Mouse (Mus musculus) testis, adult 2 months (tissue): ENCODE measurements around the gene Tmod1.

Experiments
- CTCF ChIP-seq: fragments of 200-500 bp; IDR thresholded peaks from 2 replicates; pipeline ENCODE4 v1.5.1; 2012; ENCODE audit warnings: low read depth, mild to moderate bottlenecking, inconsistent platforms, low read length, moderate library complexity; ENCODE audit not compliant: control insufficient read depth, insufficient read depth, insufficient replicate concordance
- POLR2A ChIP-seq: fragments of 200-500 bp; IDR thresholded peaks from 2 replicates; pipeline ENCODE4 v1.6.1; 2012; ENCODE audit warnings: low read depth, mild to moderate bottlenecking, inconsistent platforms, low read length, moderate library complexity; ENCODE audit not compliant: control insufficient read depth

DNA sequence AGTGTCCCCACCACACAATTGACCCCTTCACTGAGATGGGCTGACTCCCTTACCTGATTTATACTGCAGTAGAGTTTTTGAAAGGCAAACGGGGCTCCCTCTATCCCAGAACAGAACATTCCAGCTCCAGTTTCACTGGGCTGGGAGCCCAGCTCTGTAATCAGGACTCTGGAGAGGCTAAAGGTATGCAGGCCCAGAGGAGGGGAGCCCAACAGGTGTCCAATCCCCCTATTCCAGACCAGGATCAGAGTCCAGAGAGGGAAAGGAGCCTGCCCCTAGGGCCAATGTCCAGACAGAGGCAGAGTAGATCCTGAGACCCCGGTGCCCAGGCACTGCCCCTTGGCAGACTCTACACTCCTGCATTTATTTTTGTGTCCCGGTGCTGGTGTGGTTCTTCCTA is 26.2 kb downstream of the Tmod1 start:
- TF ChIP-seq POLR2A (no peak), CTCF (no peak)
